Mouse (Mus musculus) thymus, adult 2 months (tissue): ENCODE results near the gene Lamp1.

Source experiments
- CTCF ChIP-seq: fragments of 200-500 bp; IDR thresholded peaks from 2 replicates; pipeline ENCODE4 v1.5.1; 2012; ENCODE audit warnings: mild to moderate bottlenecking, control low read depth, low read length, moderate library complexity, borderline replicate concordance; ENCODE audit not compliant: control insufficient read depth, poor library complexity, insufficient read depth; ENCODE audit errors: extremely low read depth
- POLR2A ChIP-seq: fragments of 200-500 bp; IDR thresholded peaks from 2 replicates; pipeline ENCODE4 v1.6.1; 2012; ENCODE audit warnings: mild to moderate bottlenecking, low read length, control low read depth, moderate library complexity; ENCODE audit not compliant: control insufficient read depth, poor library complexity, insufficient read depth; ENCODE audit errors: extremely low read depth

GRCm38 (mm10) chr8:13141681-13142080, 17.3 kb upstream of the Lamp1 start:
- TF ChIP-seq POLR2A: no peak
- TF ChIP-seq CTCF: no peak
